28 mouse cellular contexts compared by ENCODE assay signal in the genomic region with DNA sequence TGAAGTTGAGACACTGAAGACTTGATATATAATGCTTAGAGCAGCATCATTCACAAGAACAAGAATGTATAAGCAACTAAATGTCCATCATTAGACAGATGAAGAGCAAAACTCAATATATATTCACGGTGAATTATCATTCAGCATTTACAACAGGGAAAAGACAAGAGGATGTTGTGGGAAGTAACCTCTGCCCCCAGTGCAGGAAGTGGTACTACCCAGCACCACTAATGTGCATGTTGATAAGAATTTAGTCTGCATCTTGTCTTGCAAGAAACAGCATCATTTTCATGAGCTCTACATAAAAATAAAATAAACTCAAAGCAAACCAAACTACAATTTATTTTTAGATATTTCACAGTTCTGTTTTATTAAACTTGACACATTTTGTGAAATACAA.
"Had no signal": no experiment of that assay in that cellular context is flagged by ENCODE, and none has a peak within 500 bp of the region (broad histone marks: within the 10 kb centered on the region; RNA-seq: fewer than 3 reads in every experiment).

No protein-coding gene starts in this region.

- H3K27me3 ChIP-seq: limb, embryonic 12.5 days; limb, embryonic 13.5 days; limb, embryonic 15.5 days; liver, embryonic 12.5 days; liver, embryonic 13.5 days; liver, embryonic 15.5 days; lung, embryonic 15.5 days; midbrain, embryonic 12.5 days; midbrain, embryonic 13.5 days; midbrain, embryonic 15.5 days; neural tube, embryonic 12.5 days had no signal

- H3K4me3 ChIP-seq: left cerebral cortex, adult 2 months; limb, embryonic 10.5 days; limb, embryonic 12.5 days; limb, embryonic 13.5 days; limb, embryonic 15.5 days; liver, embryonic 12.5 days; liver, embryonic 13.5 days; liver, embryonic 15.5 days; lung, embryonic 15.5 days; midbrain, embryonic 10.5 days; midbrain, embryonic 12.5 days; midbrain, embryonic 13.5 days; midbrain, embryonic 15.5 days; myocyte; neural tube, embryonic 12.5 days had no signal

- H3K9me3 ChIP-seq: limb, embryonic 10.5 days; limb, embryonic 12.5 days; limb, embryonic 13.5 days; limb, embryonic 15.5 days; liver, embryonic 12.5 days; liver, embryonic 13.5 days; liver, embryonic 15.5 days; lung, embryonic 15.5 days; midbrain, embryonic 10.5 days; midbrain, embryonic 12.5 days; midbrain, embryonic 13.5 days; midbrain, embryonic 15.5 days; neural tube, embryonic 12.5 days had no signal

- DNase-seq: left cerebral cortex, postnatal 4 days; liver; liver, embryonic 13.5 days; liver, postnatal 0 days; lung, adult 18-20 months; lung, adult 2 months; lung, embryonic 14.5 days; lung, postnatal 10 days; lung, postnatal 14 days; lung, postnatal 36 days; lung, postnatal 4 days; midbrain, embryonic 14.5 days had no signal

- H3K4me1 ChIP-seq: limb, embryonic 10.5 days; limb, embryonic 12.5 days; limb, embryonic 13.5 days; limb, embryonic 15.5 days; liver, embryonic 12.5 days; liver, embryonic 13.5 days; liver, embryonic 15.5 days; lung, embryonic 15.5 days; midbrain, embryonic 10.5 days; midbrain, embryonic 12.5 days; midbrain, embryonic 13.5 days; neural tube, embryonic 12.5 days had no signal

- H3K36me3 ChIP-seq: limb, embryonic 10.5 days; limb, embryonic 12.5 days; limb, embryonic 13.5 days; limb, embryonic 15.5 days; liver, embryonic 12.5 days; liver, embryonic 13.5 days; liver, embryonic 15.5 days; lung, embryonic 15.5 days; midbrain, embryonic 10.5 days; midbrain, embryonic 12.5 days; midbrain, embryonic 13.5 days; midbrain, embryonic 15.5 days; neural tube, embryonic 12.5 days had no signal

- ATAC-seq: liver, embryonic 12.5 days; liver, postnatal 0 days; lung, postnatal 0 days; midbrain, embryonic 13.5 days; midbrain, embryonic 15.5 days; midbrain, embryonic 16.5 days had no signal
